Mouse (Mus musculus) lung, adult 2 months (tissue): ENCODE results near the gene Mapkapk3.

Source experiments
- CTCF ChIP-seq: fragments of 200-500 bp; IDR thresholded peaks from 2 replicates; pipeline ENCODE4 v1.5.1; 2011; ENCODE audit warnings: mild to moderate bottlenecking, low read length, control low read depth; ENCODE audit not compliant: insufficient read depth
- POLR2A ChIP-seq: fragments of 200-500 bp; IDR thresholded peaks from 2 replicates; pipeline ENCODE4 v1.6.1; 2011; ENCODE audit warnings: low read depth, mild to moderate bottlenecking, control low read depth, low read length, borderline replicate concordance; ENCODE audit errors: extremely low read depth

DNA sequence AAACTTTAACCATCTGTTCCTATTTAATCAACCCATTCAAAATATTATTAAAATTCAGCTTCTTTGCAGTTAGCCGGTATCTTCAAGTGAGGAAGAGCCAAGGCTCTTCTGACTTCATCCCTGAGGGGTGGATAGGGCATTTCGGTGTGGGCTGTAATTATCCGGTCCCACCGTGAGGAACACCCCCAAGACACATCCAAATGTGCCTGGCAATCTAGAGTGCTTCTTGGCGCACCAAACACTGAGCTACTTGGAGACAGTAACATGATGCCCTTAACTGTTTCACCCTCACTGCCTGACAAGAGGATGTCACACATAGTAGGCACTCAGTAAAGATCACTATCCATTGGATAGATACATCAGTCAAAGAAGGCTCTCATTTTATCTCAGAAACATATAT, 53.5 kb downstream of the Mapkapk3 start:
- TF ChIP-seq CTCF (no peak), POLR2A (no peak)
